Mouse (Mus musculus) liver, adult 2 months (tissue): ENCODE measurements around the gene 4930404H24Rik. TPM values are rescaled to one million over a fixed set of nuclear protein-coding genes. Genes with fewer than 3 reads are reported as not detected.

Experiments
- DNase-seq: peaks from one replicate; pipeline ENCODE4 v3.0.0-alpha.2; 2011; ENCODE audit warnings: low read depth, low spot score; ENCODE audit errors: extremely low read depth
- H3K27ac ChIP-seq: fragments of 200-500 bp; replicated peaks from 2 replicates; pipeline ENCODE4 v1.5.1; 2012; ENCODE audit warnings: low read depth, mild to moderate bottlenecking, control low read depth, inconsistent platforms, low read length; ENCODE audit not compliant: insufficient read depth
- H3K27me3 ChIP-seq: fragments of 200-500 bp; 2 replicates; pipeline ENCODE4 v1.6.1; 2012; ENCODE audit warnings: mild to moderate bottlenecking, moderate library complexity, low read length, inconsistent platforms; ENCODE audit not compliant: control insufficient read depth, insufficient read depth
- H3K36me3 ChIP-seq: fragments of 200-500 bp; 2 replicates; pipeline ENCODE4 v1.6.1; 2012; ENCODE audit warnings: low read length, inconsistent platforms; ENCODE audit not compliant: control insufficient read depth, insufficient read depth
- H3K4me1 ChIP-seq: fragments of 200-500 bp; 2 replicates; pipeline ENCODE4 v1.6.1; 2011; ENCODE audit warnings: low read length; ENCODE audit not compliant: control insufficient read depth, insufficient read depth
- H3K4me3 ChIP-seq: fragments of 200-500 bp; 2 replicates; pipeline ENCODE4 v1.5.1; 2011; ENCODE audit warnings: low read depth, mild to moderate bottlenecking, control low read depth, low read length, moderate library complexity; ENCODE audit not compliant: insufficient read depth
- H3K79me2 ChIP-seq: fragments of 200-500 bp; 2 replicates; pipeline ENCODE4 v1.6.1; 2012; ENCODE audit warnings: inconsistent platforms, mild to moderate bottlenecking, low read length, moderate library complexity; ENCODE audit not compliant: control insufficient read depth, insufficient read depth
- H3K9ac ChIP-seq: fragments of 200-500 bp; 2 replicates; pipeline ENCODE4 v1.6.1; 2012; ENCODE audit warnings: low read depth, mild to moderate bottlenecking, control low read depth, inconsistent platforms, low read length
- CTCF ChIP-seq: fragments of 200-500 bp; IDR thresholded peaks from 2 replicates; pipeline ENCODE4 v1.5.1; 2011; ENCODE audit warnings: low read depth, low read length, control low read depth
- POLR2A ChIP-seq: fragments of 200-500 bp; IDR thresholded peaks from 2 replicates; pipeline ENCODE4 v1.6.1; 2011; ENCODE audit warnings: low read length, control low read depth; ENCODE audit not compliant: insufficient read depth; ENCODE audit errors: extremely low read depth
- WGBS: fragments of 180-500 bp; shearing (Covaris S2); methylation state at CpG from one replicate; pipeline ENCODE4 v1.1.7; 2018; 5-methylcytosine and 5-hydroxymethylcytosine counted together
- polyA plus RNA-seq: library from polyadenylated mRNA; depleted of rRNA; stranded (reverse); fragments of >200 nt; gene quantifications from 2 replicates; pipeline ENCODE4 v1.2.3, GENCODE M21; 2012; rRNA removed
- total RNA-seq: library from RNA; depleted of rRNA; stranded (reverse); fragments of >200 nt; gene quantifications from 2 replicates; pipeline ENCODE4 v1.2.3, GENCODE M21; 2014; rRNA removed

The 4930404H24Rik gene
- total and polyA plus RNA-seq, 2 experiments = not detected

DNA sequence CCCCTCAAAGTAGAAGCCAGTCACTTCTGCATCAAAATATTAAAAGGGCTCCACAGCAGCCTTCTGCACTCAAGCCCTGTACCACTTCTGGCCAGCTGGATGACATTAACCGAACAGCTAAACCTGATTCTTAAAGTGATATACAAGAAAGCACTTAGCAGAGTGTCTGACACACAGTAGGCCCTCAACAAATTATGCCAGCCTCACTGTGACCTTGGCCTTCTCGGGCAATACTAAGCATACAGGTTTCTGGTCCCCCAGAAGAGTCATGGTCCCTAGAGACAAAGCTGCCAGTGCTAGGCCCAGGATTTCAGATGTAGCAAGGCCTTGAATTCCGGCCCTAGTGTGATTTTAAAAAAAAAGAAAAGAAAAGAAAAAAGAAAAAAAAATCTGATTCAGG lies 46.3 kb downstream of the 4930404H24Rik start:
- Histone ChIP-seq H3K27me3 (no peaks in the 10 kb centered on the region), H3K4me1 (no peaks in the 10 kb centered on the region), H3K79me2 (no peaks in the 10 kb centered on the region), H3K9ac (no peak overlapping the region), H3K36me3 (no peaks in the 10 kb centered on the region), H3K27ac (no peak overlapping the region), H3K4me3 (no peak overlapping the region)
- 94% methylated on average over 3 of the region's 3 CpGs for WGBS
- DNase-seq = no peak
- TF ChIP-seq POLR2A (no peak), CTCF (no peak)

DNA sequence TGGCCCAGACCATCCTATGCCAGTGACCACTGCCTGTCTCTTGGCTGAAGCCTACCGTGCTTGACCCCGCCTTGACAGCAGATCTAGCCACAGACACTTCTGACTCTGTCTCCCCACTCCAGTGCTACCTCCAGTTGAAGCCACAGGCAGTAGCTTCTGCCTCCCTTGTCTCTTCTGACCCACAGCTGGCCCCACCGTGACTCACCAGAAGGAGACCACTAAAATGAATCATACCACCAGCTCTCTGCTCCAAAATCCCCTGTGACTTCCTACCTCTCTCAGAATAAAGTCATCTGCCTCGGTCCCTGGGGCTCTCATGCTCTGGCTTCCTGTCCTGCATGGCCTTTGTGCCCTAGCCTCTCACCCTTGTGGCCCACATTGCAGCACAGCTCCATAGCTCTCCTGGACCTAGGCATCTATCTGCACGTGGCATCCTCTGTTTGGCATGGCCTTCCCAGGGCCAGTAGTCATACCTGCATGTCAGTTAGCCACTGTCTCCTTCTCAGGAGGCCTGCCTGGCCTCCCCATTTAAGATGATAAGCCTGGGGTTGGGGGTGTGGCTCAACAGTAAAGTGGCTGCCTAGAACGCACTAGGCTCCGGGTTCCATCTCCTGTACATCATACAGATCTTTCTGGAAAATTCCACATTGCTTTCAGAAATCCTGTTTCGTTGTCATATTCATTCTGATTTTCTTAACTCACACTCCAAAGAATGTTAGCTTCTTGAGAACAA lies 50.5 kb downstream of the 4930404H24Rik start:
- no peak for DNase-seq
- no peak overlapping the region for H3K4me3 ChIP-seq
- H3K36me3 ChIP-seq = no peaks in the 10 kb centered on the region
- no peak for TF ChIP-seq CTCF
- no peak for TF ChIP-seq POLR2A
- H3K9ac ChIP-seq = no peak overlapping the region
- H3K4me1 ChIP-seq = no peaks in the 10 kb centered on the region
- H3K27me3 ChIP-seq = no peaks in the 10 kb centered on the region
- H3K79me2 ChIP-seq = no peaks in the 10 kb centered on the region
- 85% methylated on average over 8 of the region's 8 CpGs for WGBS
- no peak overlapping the region for H3K27ac ChIP-seq

Other genes starting within 250 kb of the 4930404H24Rik start
- 5.4 and 5.6 TPM in 2 replicates for gene Kif3b, start 201.4 kb upstream of the 4930404H24Rik start, total RNA-seq
- gene Kif3b, start 201.4 kb upstream of the 4930404H24Rik start, polyA plus RNA-seq = 2.8 and 2.9 TPM in 2 replicates
- 6.2 and 8.9 TPM in 2 replicates for gene Asxl1, start 147.0 kb upstream of the 4930404H24Rik start, total RNA-seq
- 3.3 and 4.7 TPM in 2 replicates for gene Asxl1, start 147.0 kb upstream of the 4930404H24Rik start, polyA plus RNA-seq
- gene Nol4l, start 37.2 kb downstream of the 4930404H24Rik start, total RNA-seq = 0.18 and 0.34 TPM in 2 replicates
- 0.44 and 0.80 TPM in 2 replicates for gene Nol4l, start 37.2 kb downstream of the 4930404H24Rik start, polyA plus RNA-seq
- 6.3 and 8.0 TPM in 2 replicates for gene Commd7, start 140.0 kb downstream of the 4930404H24Rik start, total RNA-seq
- gene Commd7, start 140.0 kb downstream of the 4930404H24Rik start, polyA plus RNA-seq = 12.2 and 13.7 TPM in 2 replicates
- 0.54 and 0.65 TPM in 2 replicates for gene Dnmt3b, start 156.7 kb downstream of the 4930404H24Rik start, total RNA-seq
- 2.2 and 3.4 TPM in 2 replicates for gene Dnmt3b, start 156.7 kb downstream of the 4930404H24Rik start, polyA plus RNA-seq
- gene Dnmt3c, start 203.9 kb downstream of the 4930404H24Rik start, total RNA-seq = not detected in 2 replicates
- not detected in 2 replicates for gene Dnmt3c, start 203.9 kb downstream of the 4930404H24Rik start, polyA plus RNA-seq
- 6.6 and 7.9 TPM in 2 replicates for gene Mapre1, start 248.5 kb downstream of the 4930404H24Rik start, total RNA-seq
- gene Mapre1, start 248.5 kb downstream of the 4930404H24Rik start, polyA plus RNA-seq = 2.7 and 3.0 TPM in 2 replicates